Mouse (Mus musculus): ENCODE measurements around the gene Espl1.
A peak's percentile ranks its signal among the peaks of the same experiment; 100 is the strongest.

The Espl1 gene

GRCm38 (mm10) chr15:102295633-102296367 lies at the start of gene Espl1:
Gene Espl1 (plus strand): TSS chr15:102296266.
- peak; percentile 96 for DNase-seq

GRCm38 (mm10) chr15:102246866-102247251 lies 49.2 kb upstream of the Espl1 start:
- peak; percentile 72 for DNase-seq

GRCm38 (mm10) chr15:102247252-102248130 lies 48.6 kb upstream of the Espl1 start:
- DNase-seq: peak; percentile 53

- no peak for DNase-seq
These were observed 47.8 kb upstream of the Espl1 start for GRCm38 (mm10) chr15:102248131-102248811.

- no peak for DNase-seq
These were observed 47.3 kb upstream of the Espl1 start for GRCm38 (mm10) chr15:102248812-102249191.

GRCm38 (mm10) chr15:102249251-102249691 lies 46.8 kb upstream of the Espl1 start:
- no peak for DNase-seq

GRCm38 (mm10) chr15:102249967-102250366 lies 46.1 kb upstream of the Espl1 start:
- no peak for DNase-seq

- no peak for DNase-seq
These were observed 45.5 kb upstream of the Espl1 start for GRCm38 (mm10) chr15:102250521-102250920.

- no peak for DNase-seq
These were observed 40.4 kb upstream of the Espl1 start for GRCm38 (mm10) chr15:102255547-102256255.

- DNase-seq: no peak
These were observed 39.5 kb upstream of the Espl1 start for GRCm38 (mm10) chr15:102256431-102257201.

GRCm38 (mm10) chr15:102257202-102258075 lies 38.6 kb upstream of the Espl1 start, which contains the start of gene Rarg:
Gene Rarg (minus strand): TSS chr15:102257517.
- no peak for DNase-seq

GRCm38 (mm10) chr15:102258076-102258470 lies 38.0 kb upstream of the Espl1 start:
- no peak for DNase-seq

GRCm38 (mm10) chr15:102258581-102259253 lies 37.3 kb upstream of the Espl1 start:
- no peak for DNase-seq

GRCm38 (mm10) chr15:102262582-102262981 lies 33.5 kb upstream of the Espl1 start:
- no peak for DNase-seq

GRCm38 (mm10) chr15:102263037-102263436 lies 33.0 kb upstream of the Espl1 start:
- DNase-seq: peak; percentile 38

- DNase-seq: no peak
These were observed 30.5 kb upstream of the Espl1 start for GRCm38 (mm10) chr15:102265548-102265947.

GRCm38 (mm10) chr15:102270274-102270960 lies 25.6 kb upstream of the Espl1 start, which contains the start of gene Gm9918:
Gene Gm9918 (plus strand): TSS chr15:102270563.
- DNase-seq: no peak

GRCm38 (mm10) chr15:102271441-102271840 lies 24.6 kb upstream of the Espl1 start:
- DNase-seq: no peak

GRCm38 (mm10) chr15:102273982-102274716 lies 21.9 kb upstream of the Espl1 start:
- DNase-seq: no peak

Data from thymus, postnatal 14 days (tissue).